Mouse (Mus musculus): ENCODE measurements around the gene Angel1.

DNA sequence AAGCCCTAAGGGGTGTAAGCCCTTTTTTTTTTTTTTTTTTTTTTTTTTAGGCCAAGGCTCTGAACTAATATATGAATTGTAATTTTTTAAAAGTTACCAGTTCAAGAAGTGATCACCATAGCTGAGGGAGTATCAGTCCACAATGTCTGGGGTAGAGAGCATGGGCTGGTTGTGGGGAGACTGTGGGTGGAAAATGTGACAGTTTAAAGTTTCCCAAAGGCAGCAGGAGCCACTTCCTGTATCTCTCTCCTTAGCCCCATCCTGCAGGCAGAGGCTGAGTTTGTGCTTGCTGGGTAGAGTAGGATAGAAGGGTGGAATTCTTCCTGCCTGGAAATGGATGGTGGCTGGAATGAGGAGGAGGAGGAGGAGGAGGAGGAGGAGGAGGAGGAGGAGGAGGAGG, 32.9 kb downstream of the Angel1 start:
- TF ChIP-seq CTCF (IDR thresholded peaks at IDR 0.05; ENCODE audit: extremely low read depth, insufficient read depth, low read length) (no peak), POLR2A (IDR thresholded peaks at IDR 0.05; ENCODE audit: extremely low read depth, insufficient read depth, low read length) (no peak)
